In genomic region chr3:67358376-67358775, GRCm38 (mm10) we compare ENCODE assay signal across 51 mouse cellular contexts. TPM values are rescaled to one million over a fixed set of nuclear protein-coding genes. Genes with fewer than 3 reads are reported as not detected.
"Had no signal": no experiment of that assay in that cellular context is flagged by ENCODE, and none has a peak within 500 bp of the region (broad histone marks: within the 10 kb centered on the region; RNA-seq: fewer than 3 reads in every experiment).

No protein-coding gene starts in this region.

- H3K4me2 ChIP-seq: heart, embryonic 12.5 days; heart, embryonic 13.5 days; heart, embryonic 15.5 days; hindbrain, embryonic 12.5 days; hindbrain, embryonic 13.5 days; hindbrain, embryonic 14.5 days; hindbrain, embryonic 15.5 days; intestine, embryonic 15.5 days; kidney, embryonic 15.5 days had no signal

- H3K9me3 ChIP-seq: heart, embryonic 15.5 days; hindbrain, embryonic 10.5 days; hindbrain, embryonic 12.5 days; hindbrain, embryonic 13.5 days; hindbrain, embryonic 15.5 days; intestine, embryonic 15.5 days; kidney, embryonic 15.5 days had no signal

- H3K27ac ChIP-seq: heart, embryonic 13.5 days; heart, embryonic 15.5 days; hindbrain, embryonic 10.5 days; hindbrain, embryonic 12.5 days; hindbrain, embryonic 13.5 days; hindbrain, embryonic 14.5 days; hindbrain, embryonic 15.5 days; hindbrain, postnatal 0 days; intestine, embryonic 15.5 days; kidney, embryonic 15.5 days; kidney, postnatal 0 days; layer of hippocampus, adult 2 months; left cerebral cortex, adult 2 months had no signal

- H3K4me1 ChIP-seq: heart, embryonic 12.5 days; heart, embryonic 13.5 days; heart, embryonic 15.5 days; hindbrain, embryonic 10.5 days; hindbrain, embryonic 12.5 days; hindbrain, embryonic 15.5 days; intestine, embryonic 15.5 days; kidney, embryonic 15.5 days had no signal

- H3K4me3 ChIP-seq: heart, embryonic 12.5 days; heart, embryonic 13.5 days; heart, embryonic 15.5 days; hindbrain, embryonic 10.5 days; hindbrain, embryonic 12.5 days; hindbrain, embryonic 13.5 days; hindbrain, embryonic 15.5 days; intestine, embryonic 15.5 days; kidney, embryonic 15.5 days; layer of hippocampus, adult 2 months; left cerebral cortex, adult 2 months had no signal

- DNase-seq: heart, postnatal 14 days; heart, postnatal 36 days; heart, postnatal 4 days; kidney, adult 11 months; kidney, adult 18-20 months; kidney, adult 2 months; kidney, adult 8-10 months; kidney, adult 9 months; kidney, postnatal 10 days; kidney, postnatal 14 days; kidney, postnatal 25 days; kidney, postnatal 36 days; kidney, postnatal 4 days; layer of hippocampus, adult 9-11 months; layer of hippocampus, postnatal 36 days had no signal

- H3K27me3 ChIP-seq: heart, embryonic 12.5 days; heart, embryonic 13.5 days; heart, embryonic 15.5 days; hindbrain, embryonic 12.5 days; hindbrain, embryonic 15.5 days; intestine, embryonic 15.5 days; kidney, embryonic 15.5 days had no signal

- H3K9ac ChIP-seq: heart, embryonic 12.5 days; heart, embryonic 13.5 days; heart, embryonic 15.5 days; hindbrain, embryonic 12.5 days; hindbrain, embryonic 13.5 days; hindbrain, embryonic 14.5 days; hindbrain, embryonic 15.5 days; intestine, embryonic 15.5 days; kidney, embryonic 15.5 days had no signal

- H3K36me3 ChIP-seq: hindbrain, embryonic 10.5 days; hindbrain, embryonic 12.5 days; hindbrain, embryonic 13.5 days; hindbrain, embryonic 15.5 days; intestine, embryonic 15.5 days had no signal

- ATAC-seq: hindbrain, embryonic 16.5 days; hindbrain, postnatal 0 days; inflammation-experienced regulatory T-cells, adult 6 months; intestine, embryonic 15.5 days; intestine, embryonic 16.5 days; intestine, postnatal 0 days had no signal

RNA-seq across cellular contexts. Expression of gene Gm17402, which starts 16.6 kb away (rescaled TPM):
- total RNA-seq: heart, postnatal 14 days; heart, postnatal 25 days; heart, postnatal 36 days; heart, postnatal 4 days; hematopoietic stem cell, adult 5-6 weeks; hindbrain, postnatal 0 days; layer of hippocampus, adult 18-20 months; layer of hippocampus, adult 2 months; layer of hippocampus, adult 8-10 months; layer of hippocampus, postnatal 10 days; layer of hippocampus, postnatal 14 days; layer of hippocampus, postnatal 25 days; layer of hippocampus, postnatal 36 days; left cerebral cortex, adult 18-20 months; left cerebral cortex, adult 2 months; left cerebral cortex, adult 8-10 months; left cerebral cortex, postnatal 10 days had no signal
- polyA plus RNA-seq: heart, embryonic 12.5 days; heart, embryonic 13.5 days; heart, embryonic 14.5 days; heart, embryonic 15.5 days; heart, embryonic 16.5 days; heart, postnatal 0 days; hindbrain, embryonic 10.5 days; hindbrain, embryonic 11.5 days; hindbrain, embryonic 12.5 days; hindbrain, embryonic 13.5 days; hindbrain, embryonic 14.5 days; hindbrain, embryonic 15.5 days; hindbrain, embryonic 16.5 days; hindbrain, postnatal 0 days; inflammation-experienced regulatory T-cells, adult 6 months; intestine, embryonic 14.5 days; intestine, embryonic 15.5 days; intestine, embryonic 16.5 days; intestine, postnatal 0 days; kidney, adult 2 months; kidney, embryonic 14.5 days; kidney, embryonic 15.5 days; kidney, embryonic 16.5 days; kidney, postnatal 0 days; large intestine, adult 2 months had no signal
